Mouse (Mus musculus) adrenal gland (tissue): ENCODE data around the gene Minos1.

Experiments used
- intact Hi-C: fragments of 180-260 bp; cut with DNase I; formaldehyde crosslinking; loops from one replicate; pipeline ENCODE4 v1.15.1; 2025

Minos1 gene

GRCm38 (mm10) chr4:139146760-139147159 lies 15.8 kb upstream of the Minos1 start:
- intact Hi-C loops = no loop called here

- intact Hi-C loops = no loop called here
Measured at GRCm38 (mm10) chr4:139145156-139145555, 14.2 kb upstream of the Minos1 start.

GRCm38 (mm10) chr4:139144577-139144976 lies 13.7 kb upstream of the Minos1 start:
- intact Hi-C loops = no loop called here

- intact Hi-C loops = no loop called here
Measured at GRCm38 (mm10) chr4:139142985-139143384, 12.1 kb upstream of the Minos1 start.

- intact Hi-C loops = no loop called here
Measured at GRCm38 (mm10) chr4:139141785-139142184, 10.9 kb upstream of the Minos1 start.

GRCm38 (mm10) chr4:139140267-139140666 lies 9.4 kb upstream of the Minos1 start:
- intact Hi-C loops = no loop called here

GRCm38 (mm10) chr4:139136011-139136410 lies 5.1 kb upstream of the Minos1 start:
- intact Hi-C loops = no loop called here

- intact Hi-C loops = no loop called here
Measured at GRCm38 (mm10) chr4:139133109-139133508, 2.2 kb upstream of the Minos1 start.

- intact Hi-C loops = no loop called here
Measured at GRCm38 (mm10) chr4:139131858-139132672, 1.2 kb upstream of the Minos1 start.

- intact Hi-C loops = no loop called here
Measured at GRCm38 (mm10) chr4:139129806-139130700, 860 bp downstream of the Minos1 start.

- intact Hi-C loops = no loop called here
Measured at GRCm38 (mm10) chr4:139126475-139126874, 4.4 kb downstream of the Minos1 start.

- intact Hi-C loops = no loop called here
Measured at GRCm38 (mm10) chr4:139124940-139125339, 6.0 kb downstream of the Minos1 start.

- intact Hi-C loops = no loop called here
Measured at GRCm38 (mm10) chr4:139122557-139122956, 8.4 kb downstream of the Minos1 start.

- intact Hi-C loops = no loop called here
Measured at GRCm38 (mm10) chr4:139120998-139121397, 9.9 kb downstream of the Minos1 start.

GRCm38 (mm10) chr4:139120281-139120814 lies 10.6 kb downstream of the Minos1 start:
- intact Hi-C loops = no loop called here

- intact Hi-C loops = no loop called here
Measured at GRCm38 (mm10) chr4:139116356-139117063, 14.4 kb downstream of the Minos1 start.

GRCm38 (mm10) chr4:139115721-139116120 lies 15.2 kb downstream of the Minos1 start:
- intact Hi-C loops = no loop called here

- intact Hi-C loops = no loop called here
Measured at GRCm38 (mm10) chr4:139112482-139112881, 18.4 kb downstream of the Minos1 start.

- intact Hi-C loops = no loop called here
Measured at GRCm38 (mm10) chr4:139111421-139111820, 19.5 kb downstream of the Minos1 start.

- intact Hi-C loops = no loop called here
Measured at GRCm38 (mm10) chr4:139110858-139111257, 20.1 kb downstream of the Minos1 start.

- intact Hi-C loops = no loop called here
Measured at GRCm38 (mm10) chr4:139105453-139105852, 25.5 kb downstream of the Minos1 start.
